Mouse (Mus musculus) right cerebral cortex, postnatal 14 days (tissue): ENCODE measurements around the gene Galnt7.

Experiments
- DNase-seq: peaks from one replicate; pipeline ENCODE4 v3.0.0; 2022

Gene Galnt7

GRCm38 (mm10) chr8:57487441-57488155 lies 165.2 kb downstream of the Galnt7 start, which contains the start of gene Sap30:
Gene Sap30 (minus strand): TSS chr8:57487860.
- DNase-seq: peak; percentile 95

GRCm38 (mm10) chr8:57486491-57487440 lies 166.1 kb downstream of the Galnt7 start:
- peak; percentile 49 for DNase-seq

GRCm38 (mm10) chr8:57480606-57481005 lies 172.2 kb downstream of the Galnt7 start:
- DNase-seq: no peak

GRCm38 (mm10) chr8:57479700-57480099 lies 173.1 kb downstream of the Galnt7 start:
- no peak for DNase-seq

- DNase-seq: no peak
Measured at GRCm38 (mm10) chr8:57478406-57478805, 174.4 kb downstream of the Galnt7 start.
